Mouse (Mus musculus) activated CD4-positive, CD25-positive, alpha-beta regulatory T cell, adult 4 months (primary cell): ENCODE measurements around the gene Ctnna3. TPM values are rescaled to one million over a fixed set of nuclear protein-coding genes. Genes with fewer than 3 reads are reported as not detected.

Experiments
- ATAC-seq: one replicate; pipeline ENCODE4 v1.8.0; 2017
- polyA plus RNA-seq, 2 experiments: library from polyadenylated mRNA; unstranded; fragments of 100-300 nt; shearing (Covaris generic); gene quantifications; one replicate each; pipeline ENCODE4 v1.2.1; 2017

Gene Ctnna3
- polyA plus RNA-seq, 2 experiments from 2014 or later, result 0.26 TPM; not detected in 1

GRCm38 (mm10) chr10:64084465-64084864 is 654.6 kb downstream of the Ctnna3 start:
- no peak for ATAC-seq

GRCm38 (mm10) chr10:64086183-64086566 is 656.3 kb downstream of the Ctnna3 start:
- ATAC-seq, result no peak

- no peak for ATAC-seq
Observed at GRCm38 (mm10) chr10:64086567-64087391, 656.9 kb downstream of the Ctnna3 start.

- ATAC-seq, result no peak
Observed at GRCm38 (mm10) chr10:64087521-64087920, 657.6 kb downstream of the Ctnna3 start.

- ATAC-seq, result no peak
Observed at GRCm38 (mm10) chr10:64087936-64088773, 658.3 kb downstream of the Ctnna3 start.

GRCm38 (mm10) chr10:64088774-64089460 is 659.0 kb downstream of the Ctnna3 start:
- no peak for ATAC-seq

- no peak for ATAC-seq
Observed at GRCm38 (mm10) chr10:64089680-64090460, 660.0 kb downstream of the Ctnna3 start, which contains the start of gene Lrrtm3. Gene Lrrtm3, minus strand, starts transcription at chr10:64090277.

- ATAC-seq, result no peak
Observed at GRCm38 (mm10) chr10:64096532-64096931, 666.6 kb downstream of the Ctnna3 start.

- no peak for ATAC-seq
Observed at GRCm38 (mm10) chr10:64115246-64115645, 685.3 kb downstream of the Ctnna3 start.

GRCm38 (mm10) chr10:64118833-64119232 is 688.9 kb downstream of the Ctnna3 start:
- no peak for ATAC-seq

GRCm38 (mm10) chr10:64130397-64131150 is 700.7 kb downstream of the Ctnna3 start:
- ATAC-seq, result no peak

- no peak for ATAC-seq
Observed at GRCm38 (mm10) chr10:64133461-64133860, 703.6 kb downstream of the Ctnna3 start.

- ATAC-seq, result no peak
Observed at GRCm38 (mm10) chr10:64135481-64135880, 705.6 kb downstream of the Ctnna3 start.

- no peak for ATAC-seq
Observed at GRCm38 (mm10) chr10:64146511-64146910, 716.6 kb downstream of the Ctnna3 start.

- ATAC-seq, result no peak
Observed at GRCm38 (mm10) chr10:64181696-64182095, 751.8 kb downstream of the Ctnna3 start.

- no peak for ATAC-seq
Observed at GRCm38 (mm10) chr10:64182731-64183130, 752.8 kb downstream of the Ctnna3 start.

GRCm38 (mm10) chr10:64188046-64188445 is 758.1 kb downstream of the Ctnna3 start:
- no peak for ATAC-seq

- ATAC-seq, result no peak
Observed at GRCm38 (mm10) chr10:64197584-64197983, 767.7 kb downstream of the Ctnna3 start.

- no peak for ATAC-seq
Observed at GRCm38 (mm10) chr10:64215632-64216031, 785.7 kb downstream of the Ctnna3 start.

- no peak for ATAC-seq
Observed at GRCm38 (mm10) chr10:64223023-64223422, 793.1 kb downstream of the Ctnna3 start.

- no peak for ATAC-seq
Observed at GRCm38 (mm10) chr10:64224007-64224406, 794.1 kb downstream of the Ctnna3 start.
